Mouse (Mus musculus) MEL (cell line): ENCODE data around the gene B3gat3. TPM values are rescaled to one million over a fixed set of nuclear protein-coding genes. Genes with fewer than 3 reads are reported as not detected.

Experiments used
- DNase-seq: peaks from one replicate; pipeline ENCODE4 v3.0.0; 2011; ENCODE audit warnings: low read depth, low spot score
- H3K27ac ChIP-seq: 2 replicates; pipeline ENCODE4 v1.5.1; 2012; ENCODE audit warnings: low read depth, mild to moderate bottlenecking, control low read depth, low read length, moderate library complexity; ENCODE audit not compliant: control insufficient read depth
- H3K27me3 ChIP-seq, 2 experiments: fragments of 150-350 bp in 1 of 2; sonication (generic) in 1 of 2; 2 replicates each; pipeline ENCODE4 v1.6.1; 2012; ENCODE audit warnings: low read length in 2 of 2, mild to moderate bottlenecking in 2 of 2, improper control_type of control experiment in 1 of 2, moderate library complexity in 1 of 2; ENCODE audit not compliant: insufficient read depth in 2 of 2, control insufficient read depth in 1 of 2
- H3K36me3 ChIP-seq, 2 experiments: 2 replicates each; pipeline ENCODE4 v1.6.1; 2012 to 2014; ENCODE audit warnings: low read length in 2 of 2, improper control_type of control experiment in 1 of 2, inconsistent platforms in 1 of 2, mild to moderate bottlenecking in 1 of 2; ENCODE audit not compliant: insufficient read depth in 2 of 2, control insufficient read depth in 1 of 2
- H3K4me1 ChIP-seq, 2 experiments: fragments of 150-350 bp in 1 of 2; sonication (generic) in 1 of 2; 2 replicates each; pipeline ENCODE4 v1.6.1; 2012; ENCODE audit warnings: low read length in 2 of 2, improper control_type of control experiment in 1 of 2, mild to moderate bottlenecking in 1 of 2; ENCODE audit not compliant: insufficient read depth in 2 of 2, control insufficient read depth in 1 of 2
- H3K4me3 ChIP-seq, 2 experiments: fragments of 150-350 bp in 1 of 2; sonication (generic) in 1 of 2; 2 replicates each; pipeline ENCODE4 v1.5.1; 2012; ENCODE audit warnings: low read depth in 2 of 2, low read length in 2 of 2, mild to moderate bottlenecking in 2 of 2, moderate library complexity in 2 of 2, control low read depth in 1 of 2, improper control_type of control experiment in 1 of 2; ENCODE audit not compliant: control insufficient read depth in 1 of 2, insufficient read depth in 1 of 2
- H3K79me2 ChIP-seq: 2 replicates; pipeline ENCODE4 v1.6.1; 2012; ENCODE audit warnings: mild to moderate bottlenecking, low read length, moderate library complexity; ENCODE audit not compliant: control insufficient read depth, poor library complexity, insufficient read depth
- H3K9ac ChIP-seq: 2 replicates; pipeline ENCODE4 v1.6.1; 2012; ENCODE audit warnings: low read depth, mild to moderate bottlenecking, control low read depth, low read length, moderate library complexity; ENCODE audit not compliant: control insufficient read depth, poor library complexity, severe bottlenecking
- H3K9me3 ChIP-seq: fragments of 150-350 bp; sonication (generic); replicated peaks from 2 replicates; pipeline ENCODE4 v1.6.1; 2012; ENCODE audit warnings: mild to moderate bottlenecking, low read length, improper control_type of control experiment, moderate library complexity; ENCODE audit not compliant: insufficient read depth
- BHLHE40 ChIP-seq: IDR thresholded peaks from 2 replicates; pipeline ENCODE4 v1.6.1; 2012; ENCODE audit warnings: low read depth, mild to moderate bottlenecking, inconsistent platforms, low read length, improper control_type of control experiment, borderline replicate concordance
- CHD1 ChIP-seq: IDR thresholded peaks from 2 replicates; pipeline ENCODE4 v1.6.1; 2012; ENCODE audit warnings: low read depth, mild to moderate bottlenecking, inconsistent platforms, low read length, improper control_type of control experiment
- E2F4 ChIP-seq: IDR thresholded peaks from 2 replicates; pipeline ENCODE4 v1.6.1; 2011; ENCODE audit warnings: low read depth, low read length, improper control_type of control experiment, borderline replicate concordance
- ELF1 ChIP-seq: IDR thresholded peaks from 2 replicates; pipeline ENCODE4 v1.6.1; 2014; ENCODE audit warnings: low read depth, mild to moderate bottlenecking, inconsistent platforms, low read length, improper control_type of control experiment, moderate library complexity
- EP300 ChIP-seq, 2 experiments: IDR thresholded peaks; 2 replicates each; pipeline ENCODE4 v1.6.1; 2011; ENCODE audit warnings: improper control_type of control experiment in 2 of 2, low read length in 2 of 2, low read depth in 1 of 2, mild to moderate bottlenecking in 1 of 2
- GABPA ChIP-seq: IDR thresholded peaks from 2 replicates; pipeline ENCODE4 v1.6.1; 2012; ENCODE audit warnings: low read depth, mild to moderate bottlenecking, inconsistent platforms, low read length, improper control_type of control experiment, moderate library complexity
- HCFC1 ChIP-seq: IDR thresholded peaks from 2 replicates; pipeline ENCODE4 v1.6.1; 2012; ENCODE audit warnings: low read depth, mild to moderate bottlenecking, inconsistent platforms, low read length, improper control_type of control experiment, moderate library complexity
- KAT2A ChIP-seq: conservative IDR thresholded peaks from 2 replicates; pipeline ENCODE4 v1.6.1; 2012; ENCODE audit warnings: low read depth, low read length, improper control_type of control experiment, inconsistent platforms
- MAX ChIP-seq: IDR thresholded peaks from 2 replicates; pipeline ENCODE4 v1.6.1; 2011; ENCODE audit warnings: low read length, improper control_type of control experiment
- MAZ ChIP-seq: IDR thresholded peaks from 2 replicates; pipeline ENCODE4 v1.6.1; 2012; ENCODE audit warnings: low read depth, mild to moderate bottlenecking, inconsistent platforms, low read length, improper control_type of control experiment
- MXI1 ChIP-seq: IDR thresholded peaks from 2 replicates; pipeline ENCODE4 v1.6.1; 2011; ENCODE audit warnings: mild to moderate bottlenecking, low read depth, low read length, improper control_type of control experiment
- MYB ChIP-seq: IDR thresholded peaks from 2 replicates; pipeline ENCODE4 v1.6.1; 2011; ENCODE audit warnings: mild to moderate bottlenecking, low read depth, low read length, improper control_type of control experiment
- MYC ChIP-seq: IDR thresholded peaks from 2 replicates; pipeline ENCODE4 v1.6.1; 2011; ENCODE audit warnings: low read depth, mild to moderate bottlenecking, low read length, improper control_type of control experiment, moderate library complexity
- NELFE ChIP-seq: IDR thresholded peaks from 2 replicates; pipeline ENCODE4 v1.6.1; 2011; ENCODE audit warnings: low read depth, low read length, improper control_type of control experiment
- POLR2A ChIP-seq, 2 experiments: IDR thresholded peaks; 2 replicates each; pipeline ENCODE4 v1.6.1; 2011 to 2012; ENCODE audit warnings: low read length in 2 of 2, mild to moderate bottlenecking in 2 of 2, control low read depth in 1 of 2, improper control_type of control experiment in 1 of 2, low read depth in 1 of 2, moderate library complexity in 1 of 2; ENCODE audit not compliant: control insufficient read depth in 1 of 2, insufficient read depth in 1 of 2, poor library complexity in 1 of 2
- POLR2AphosphoS2 ChIP-seq: IDR thresholded peaks from 2 replicates; pipeline ENCODE4 v1.6.1; 2011; ENCODE audit warnings: low read length, improper control_type of control experiment
- POLR2AphosphoS5 ChIP-seq: IDR thresholded peaks from 2 replicates; pipeline ENCODE4 v1.6.1; 2012; ENCODE audit warnings: low read depth, borderline replicate concordance, mild to moderate bottlenecking, inconsistent platforms, low read length, moderate library complexity, mixed read lengths
- SIN3A ChIP-seq: IDR thresholded peaks from 2 replicates; pipeline ENCODE4 v1.6.1; 2012; ENCODE audit warnings: low read length, improper control_type of control experiment, inconsistent platforms
- SMC3 ChIP-seq: IDR thresholded peaks from 2 replicates; pipeline ENCODE4 v1.6.1; 2011; ENCODE audit warnings: low read depth, low read length, improper control_type of control experiment
- TAL1 ChIP-seq: IDR thresholded peaks from 2 replicates; pipeline ENCODE4 v1.6.1; 2012; ENCODE audit warnings: mild to moderate bottlenecking, inconsistent platforms, low read length, moderate library complexity, mixed read lengths
- UBTF ChIP-seq: IDR thresholded peaks from 2 replicates; pipeline ENCODE4 v1.6.1; 2012; ENCODE audit warnings: low read depth, mild to moderate bottlenecking, inconsistent platforms, low read length, improper control_type of control experiment, moderate library complexity, borderline replicate concordance; ENCODE audit not compliant: insufficient read depth
- USF1 ChIP-seq: IDR thresholded peaks from 2 replicates; pipeline ENCODE4 v1.6.1; 2014; ENCODE audit warnings: low read depth, mild to moderate bottlenecking, inconsistent platforms, low read length, improper control_type of control experiment, moderate library complexity
- USF2 ChIP-seq, 2 experiments: IDR thresholded peaks; 2 replicates each; pipeline ENCODE4 v1.6.1; 2011 to 2012; ENCODE audit warnings: improper control_type of control experiment in 2 of 2, low read length in 2 of 2, borderline replicate concordance in 1 of 2, inconsistent platforms in 1 of 2, low read depth in 1 of 2, mild to moderate bottlenecking in 1 of 2; ENCODE audit not compliant: insufficient read depth in 1 of 2
- ZC3H11A ChIP-seq: IDR thresholded peaks from 2 replicates; pipeline ENCODE4 v1.6.1; 2012; ENCODE audit warnings: low read depth, mild to moderate bottlenecking, inconsistent platforms, low read length, improper control_type of control experiment
- ZKSCAN1 ChIP-seq: IDR thresholded peaks from 2 replicates; pipeline ENCODE4 v1.6.1; 2012; ENCODE audit warnings: low read depth, mild to moderate bottlenecking, inconsistent platforms, low read length, improper control_type of control experiment, moderate library complexity
- ZMIZ1 ChIP-seq: IDR thresholded peaks from 2 replicates; pipeline ENCODE4 v1.6.1; 2012; ENCODE audit warnings: low read depth, mild to moderate bottlenecking, inconsistent platforms, low read length, improper control_type of control experiment, moderate library complexity
- ZNF384 ChIP-seq: IDR thresholded peaks from 2 replicates; pipeline ENCODE4 v1.6.1; 2012; ENCODE audit warnings: low read depth, mild to moderate bottlenecking, inconsistent platforms, low read length, improper control_type of control experiment
- polyA plus RNA-seq, 2 experiments: library from polyadenylated mRNA; stranded (reverse) in 1 of 2; unstranded in 1 of 2; fragments of >175 nt in 1 of 2; fragments of >200 nt in 1 of 2; gene quantifications; 2 replicates each; pipeline versions ENCODE4 v1.2.1 to v1.2.4; 2012; ENCODE audit warnings: low replicate concordance in 2 of 2, low read depth in 1 of 2; ENCODE audit not compliant: insufficient read length in 2 of 2, insufficient read depth in 1 of 2, missing spikeins in 1 of 2
- total RNA-seq: library from RNA; depleted of rRNA; stranded (reverse); fragments of 300-350 nt; gene quantifications from 2 replicates; pipeline ENCODE4 v1.2.3, GENCODE M21; 2012

The B3gat3 gene
- total and polyA plus RNA-seq, 3 experiments: 26.2 to 35.4 TPM; not detected in 1

- peaks cover 9 to 30% of the 10 kb centered on the region in 2 experiments for H3K4me1 ChIP-seq
- H3K79me2 ChIP-seq: peaks cover 30% of the 10 kb centered on the region
- peak overlapping the region; percentile 5; the same call in 1 of the 2 replicates for H3K27ac ChIP-seq
Measured at GRCm38 (mm10) chr19:8952241-8952640, 32.1 kb downstream of the B3gat3 start.

GRCm38 (mm10) chr19:8953135-8954039, 33.2 kb downstream of the B3gat3 start, which contains the start of gene Tut1:
TSS of gene Tut1 (plus strand) at chr19:8953847.
- H3K36me3 ChIP-seq: peaks cover 16 to 53% of the 10 kb centered on the region in 2 experiments
- H3K4me1 ChIP-seq: peaks cover 9 to 30% of the 10 kb centered on the region in 2 experiments
- peaks cover 34% of the 10 kb centered on the region for H3K79me2 ChIP-seq
- peak within 1 kb of the TSS; percentile 82 for H3K27ac ChIP-seq
- H3K9me3 ChIP-seq: no peaks in the 10 kb centered on the region
- peak within 1 kb of the TSS; percentile 67 to 81 for H3K4me3 ChIP-seq
- H3K27me3 ChIP-seq: no peaks in the 10 kb centered on the region
- DNase-seq: peak; percentile 99
- peak within 1 kb of the TSS; percentile 83 for H3K9ac ChIP-seq
- TF ChIP-seq MXI1 (peak; percentile 98), ZKSCAN1 (no peak), E2F4 (no peak), UBTF (no peak; the same call in 1 of the 2 replicates), POLR2AphosphoS2 (peak; percentile 81), POLR2A (IDR thresholded peaks at IDR 0.05; ENCODE audit: control insufficient read depth in 1 of 2, insufficient read depth in 1 of 2, low read depth in 1 of 2, low read length in 2 of 2, poor library complexity in 1 of 2) (peak; percentile 59 to 94; a peak in 3 of 4 replicates), GABPA (no peak), USF2 (IDR thresholded peaks at IDR 0.05; ENCODE audit: borderline replicate concordance in 1 of 2, insufficient read depth in 1 of 2, low read depth in 1 of 2, low read length in 2 of 2) (no peak), MAZ (no peak; the same call in 1 of the 2 replicates), TAL1 (peak; percentile 9; the same call in 1 of the 2 replicates), ELF1 (peak; percentile 94), MAX (peak; percentile 92), USF1 (no peak), ZMIZ1 (peak; percentile 69; the same call in 1 of the 2 replicates), MYB (no peak; the same call in 1 of the 2 replicates), HCFC1 (peak; percentile 99), MYC (peak; percentile 97), BHLHE40 (no peak; the same call in 1 of the 2 replicates), NELFE (peak; percentile 91), POLR2AphosphoS5 (no peak), SMC3 (peak; percentile 33), ZNF384 (no peak), ZC3H11A (no peak), SIN3A (peak; percentile 98), EP300 (IDR thresholded peaks at IDR 0.05; ENCODE audit: low read depth in 1 of 2, low read length in 2 of 2) (peak; percentile 26 to 69; a peak in 3 of 4 replicates)

More at GRCm38 (mm10) chr19:8952241-8952640, 32.1 kb downstream of the B3gat3 start:
- peak overlapping the region; percentile 7; the same call in 1 of the 2 replicates for H3K9ac ChIP-seq
- H3K9me3 ChIP-seq: no peaks in the 10 kb centered on the region
- peaks cover 23 to 59% of the 10 kb centered on the region in 2 experiments for H3K36me3 ChIP-seq
- no peak for TF ChIP-seq HCFC1
- no peak for TF ChIP-seq UBTF
- TF ChIP-seq KAT2A: no peak
- TF ChIP-seq MYC: no peak
- no peak for TF ChIP-seq MAX
- no peak for TF ChIP-seq ZNF384
- TF ChIP-seq SIN3A: no peak
- TF ChIP-seq POLR2A (IDR thresholded peaks at IDR 0.05; ENCODE audit: control insufficient read depth in 1 of 2, insufficient read depth in 1 of 2, low read depth in 1 of 2, low read length in 2 of 2, poor library complexity in 1 of 2): no peak
- TF ChIP-seq ELF1: no peak
- no peak for TF ChIP-seq CHD1
- no peak overlapping the region for H3K4me3 ChIP-seq
- no peaks in the 10 kb centered on the region for H3K27me3 ChIP-seq
- DNase-seq: no peak
